Mouse (Mus musculus): Measurements from ENCODE around the gene Ctcf.
A peak's percentile ranks its signal among the peaks of the same experiment; 100 is the strongest.

Ctcf gene

DNA sequence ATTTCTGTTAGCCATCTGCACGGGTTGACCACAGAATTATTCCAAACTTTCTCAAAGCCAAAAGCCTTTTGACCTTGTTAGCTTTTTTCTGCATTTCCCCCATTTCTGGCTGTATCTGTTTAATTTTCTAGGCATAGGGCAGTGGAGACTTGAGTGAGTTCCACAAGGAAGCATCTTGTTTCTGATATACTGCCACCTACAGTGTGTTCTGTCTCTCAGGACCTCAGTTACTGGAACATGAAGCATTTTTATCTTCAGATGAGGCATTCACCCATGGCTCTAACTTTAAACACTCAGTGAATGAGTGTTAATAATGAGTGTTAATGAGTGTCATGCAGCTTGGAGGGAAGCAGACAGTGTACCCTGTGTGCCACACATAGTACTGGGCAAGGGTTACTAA is 41.5 kb downstream of the Ctcf start:
- DNase-seq = no peak

DNA sequence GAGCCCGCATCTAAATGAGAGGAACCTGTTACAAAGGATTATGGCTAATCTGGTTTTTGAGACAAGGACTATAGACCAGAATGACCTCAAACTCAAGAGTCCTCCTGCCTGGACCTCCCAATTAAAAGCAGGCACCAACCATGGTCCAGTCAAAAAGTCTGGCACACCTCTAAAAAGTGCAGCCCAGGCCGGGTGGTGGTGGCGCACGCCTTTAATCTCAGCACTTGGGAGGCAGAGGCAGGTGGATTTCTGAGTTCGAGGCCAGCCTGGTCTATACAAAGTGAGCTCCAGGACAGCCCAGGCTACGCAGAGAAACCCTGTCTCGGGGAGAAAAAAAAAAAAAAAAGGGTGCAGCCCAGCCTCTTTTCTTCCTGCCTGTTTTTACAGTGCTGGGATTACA is 49.0 kb downstream of the Ctcf start:
- no peak for DNase-seq

DNA sequence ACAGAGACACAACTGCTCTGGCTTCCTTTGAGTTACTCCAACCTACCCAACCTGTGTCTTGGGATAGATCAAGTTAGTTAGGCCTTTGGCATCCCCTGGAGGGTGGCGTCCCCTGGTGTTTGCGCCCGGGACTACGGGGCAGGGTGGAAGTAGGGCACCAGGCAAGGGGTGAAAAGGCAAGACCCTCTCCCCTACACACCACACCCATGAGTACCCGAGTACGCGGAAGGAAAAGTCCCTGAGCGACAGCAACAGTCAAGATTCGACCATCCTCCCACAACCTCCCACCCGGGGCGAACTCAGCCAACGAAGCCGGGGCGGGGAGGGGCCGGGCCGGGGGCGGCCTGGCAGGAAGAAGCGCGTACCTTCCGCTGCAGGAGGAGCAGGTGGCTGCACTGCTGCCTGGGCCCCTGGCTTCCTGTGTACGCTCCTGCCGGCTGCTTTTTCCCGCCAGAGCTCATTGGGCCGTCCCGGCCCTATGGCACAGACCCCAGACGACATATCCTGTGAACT is 49.5 kb downstream of the Ctcf start, which contains the start of gene Carmil2:
Gene Carmil2 (plus strand): TSS at position 479 of the 513 bp plus-strand sequence.
- DNase-seq = peak; percentile 49 to 54

DNA sequence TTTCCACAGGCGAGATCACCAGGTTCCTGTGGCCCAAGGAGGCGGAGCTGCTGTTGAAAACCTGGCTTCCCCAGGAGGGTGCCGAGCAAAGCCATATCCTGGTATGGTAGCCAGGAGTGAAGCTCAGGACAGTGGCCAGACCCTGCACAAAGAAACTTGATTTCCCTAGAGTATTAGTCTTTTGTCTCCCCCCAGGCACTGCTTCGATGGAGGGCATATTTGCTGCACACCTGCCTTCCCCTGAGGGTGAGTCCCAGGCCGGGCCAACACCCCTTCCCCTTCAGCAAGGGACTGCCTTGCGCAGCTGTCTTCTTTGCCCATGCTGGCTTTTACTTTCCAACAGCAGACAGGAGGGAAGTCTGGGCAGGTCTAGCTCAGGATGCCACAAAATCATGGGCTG is 50.2 kb downstream of the Ctcf start:
- no peak for DNase-seq

DNA sequence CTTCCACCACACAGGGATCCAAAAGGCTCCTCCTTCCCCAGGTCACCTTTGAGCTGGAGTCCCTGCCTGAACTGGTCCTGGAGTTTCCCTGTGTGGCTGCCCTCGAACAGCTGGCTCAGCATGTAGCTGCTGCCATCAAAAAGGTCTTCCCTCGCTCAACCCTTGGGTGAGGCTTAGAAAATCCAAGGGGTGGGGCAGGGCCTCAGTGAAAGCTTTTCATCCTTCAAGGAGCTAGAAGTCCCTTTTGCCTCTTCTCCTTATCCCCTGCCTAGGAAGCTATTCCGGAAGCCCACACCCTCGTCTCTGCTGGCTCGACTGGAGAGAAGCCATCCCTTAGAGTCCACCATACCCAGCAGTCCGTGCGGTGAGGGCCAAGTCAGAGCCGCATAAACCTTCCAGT is 51.1 kb downstream of the Ctcf start:
- DNase-seq = no peak

DNA sequence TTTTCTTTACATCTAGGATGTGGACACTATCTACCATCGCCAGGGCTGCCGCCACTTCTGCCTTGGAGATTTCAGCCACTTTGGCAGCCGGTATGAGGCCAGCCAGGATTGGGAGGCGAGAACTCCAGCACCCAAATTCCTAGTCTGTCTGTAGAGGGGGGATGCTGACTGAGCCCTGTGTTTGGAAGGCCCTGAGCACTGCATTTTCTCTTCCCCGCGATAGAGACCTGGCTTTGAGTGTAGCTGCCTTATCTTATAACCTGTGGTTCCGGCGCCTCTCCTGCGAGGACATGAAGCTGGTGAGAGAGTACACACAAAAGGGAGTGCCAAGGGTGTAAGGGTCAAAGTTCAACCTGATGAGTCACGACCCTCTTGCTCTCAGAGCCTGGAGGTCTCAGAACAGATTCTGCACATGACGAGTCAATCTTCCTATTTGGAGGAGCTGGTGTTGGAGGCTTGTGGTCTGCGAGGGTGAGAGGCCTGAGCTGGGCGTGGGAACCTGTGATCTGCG is 51.9 kb downstream of the Ctcf start:
- no peak for DNase-seq

DNA sequence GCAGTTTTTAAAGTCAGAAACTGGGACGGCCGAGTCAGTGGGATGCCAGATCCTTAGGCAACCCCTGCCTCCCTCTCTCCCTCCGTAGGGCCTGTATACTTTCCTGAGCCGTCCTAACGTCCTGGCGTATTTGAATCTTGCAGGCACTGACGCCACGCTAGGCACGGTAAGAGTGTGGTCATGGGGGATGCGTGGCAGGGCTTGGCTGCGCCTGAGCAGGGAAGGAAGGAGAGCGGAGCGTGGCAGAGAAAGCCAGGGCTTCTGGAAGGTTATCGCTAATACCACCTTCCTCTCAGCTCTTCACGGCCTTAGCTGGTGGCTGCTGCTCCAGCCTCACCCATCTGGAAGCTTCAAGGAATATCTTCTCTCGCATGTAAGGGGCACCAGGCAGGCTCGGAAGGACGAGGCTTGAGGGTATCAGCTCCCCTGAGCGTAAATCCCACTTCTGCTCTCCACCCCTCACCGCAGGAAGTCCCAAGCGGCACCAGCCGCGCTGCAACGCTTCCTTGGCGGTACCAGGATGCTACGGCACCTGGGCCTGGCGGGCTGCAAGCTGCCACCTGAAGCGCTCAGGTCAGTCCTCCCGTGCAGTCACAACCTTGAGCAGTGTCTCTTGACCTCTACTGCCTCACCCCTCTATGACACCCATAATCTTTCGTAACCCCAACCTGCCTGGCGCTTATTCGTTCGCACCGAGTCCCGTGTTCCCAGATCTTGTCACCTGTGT is 53.1 kb downstream of the Ctcf start:
- no peak for DNase-seq

DNA sequence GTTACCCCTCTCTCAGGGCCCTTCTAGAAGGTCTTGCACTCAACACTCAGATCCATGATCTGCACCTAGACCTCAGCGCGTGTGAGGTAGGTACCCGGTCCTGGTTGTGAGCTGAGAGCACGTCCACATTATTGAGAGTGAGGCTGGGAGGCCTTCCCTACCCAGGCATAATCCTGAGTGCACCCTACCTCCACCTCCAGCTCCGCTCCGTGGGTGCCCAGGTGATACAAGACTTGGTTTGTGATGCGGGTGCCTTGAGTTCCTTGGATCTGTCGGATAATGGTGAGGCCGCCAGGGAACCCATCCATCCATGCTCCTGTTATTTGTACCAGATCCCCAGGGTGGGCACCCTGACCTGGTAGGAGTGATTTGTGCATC is 53.6 kb downstream of the Ctcf start:
- no peak for DNase-seq

DNA sequence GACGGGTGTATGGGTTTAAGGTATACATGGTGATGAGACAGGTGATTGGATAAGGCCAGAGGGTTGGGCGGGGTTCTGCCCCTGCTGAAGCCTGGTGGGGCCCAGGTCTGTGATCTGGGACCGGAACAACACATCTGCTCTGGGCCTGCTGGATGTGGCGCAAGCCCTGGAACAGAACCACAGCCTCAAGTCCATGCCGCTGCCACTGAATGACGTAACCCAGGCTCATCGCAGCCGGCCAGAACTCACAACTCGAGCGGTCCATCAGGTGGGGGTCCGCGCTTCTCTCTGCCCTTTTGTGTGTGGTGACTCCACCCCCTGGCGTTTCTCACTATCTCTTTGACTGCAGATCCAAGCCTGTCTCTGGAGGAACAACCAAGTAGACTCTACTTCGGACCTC is 54.6 kb downstream of the Ctcf start:
- DNase-seq = no peak

DNA sequence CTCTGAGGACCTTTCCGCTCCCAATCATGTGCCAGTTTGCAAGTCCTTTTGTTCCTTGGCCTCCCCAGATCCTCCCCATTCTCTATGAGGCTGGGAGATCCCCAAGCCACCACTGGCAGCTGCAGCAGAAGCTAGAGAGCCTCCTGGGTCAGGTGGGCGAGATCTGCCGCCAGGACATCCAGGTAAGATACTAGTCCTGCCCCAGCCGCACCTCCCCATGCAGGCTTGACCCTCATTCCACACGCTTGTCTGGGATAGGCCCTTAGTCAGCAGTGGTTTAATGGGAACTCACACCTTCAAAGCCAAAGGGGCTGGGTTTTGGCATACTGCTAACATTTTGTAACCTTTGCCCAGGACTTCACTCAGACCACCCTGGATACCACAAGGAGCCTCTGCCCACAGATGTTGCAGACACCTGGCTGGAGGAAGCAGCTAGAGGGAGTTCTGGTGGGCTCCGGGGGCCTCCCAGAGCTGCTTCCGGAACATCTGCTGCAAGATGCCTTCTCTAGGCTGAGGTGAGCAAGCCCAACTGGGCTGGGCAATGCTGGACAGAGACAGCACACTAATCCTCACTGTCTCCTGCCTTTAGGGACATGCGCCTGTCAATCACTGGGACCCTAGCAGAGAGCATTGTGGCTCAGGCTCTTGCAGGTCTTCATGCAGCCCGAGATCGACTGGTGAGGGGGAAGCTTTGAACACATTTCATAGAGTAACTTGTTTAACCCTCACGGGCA is 56.2 kb downstream of the Ctcf start:
- peak in 1 of 2 experiments; percentile 4 for DNase-seq

DNA sequence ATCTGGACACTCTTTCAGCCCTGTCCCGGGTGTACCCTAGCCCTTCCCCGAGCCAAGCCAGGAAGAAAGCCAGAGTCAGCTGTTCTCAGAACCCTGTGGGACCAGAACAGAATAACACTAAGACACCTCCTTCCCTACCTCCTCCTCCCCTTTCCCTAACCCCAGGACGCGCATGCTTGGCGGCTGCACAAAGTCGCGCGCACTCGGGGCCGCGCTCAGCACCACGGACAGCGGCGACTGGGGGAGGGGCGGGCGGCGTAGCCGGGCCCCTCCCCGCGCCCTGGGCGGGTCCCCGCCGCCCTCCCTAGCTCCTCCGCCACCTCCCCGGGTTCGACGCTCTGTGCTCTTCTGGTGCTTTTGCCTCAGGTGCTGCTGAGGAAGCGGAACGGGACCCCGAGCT is 57.3 kb downstream of the Ctcf start:
- peak; percentile 83 to 90 for DNase-seq

DNA sequence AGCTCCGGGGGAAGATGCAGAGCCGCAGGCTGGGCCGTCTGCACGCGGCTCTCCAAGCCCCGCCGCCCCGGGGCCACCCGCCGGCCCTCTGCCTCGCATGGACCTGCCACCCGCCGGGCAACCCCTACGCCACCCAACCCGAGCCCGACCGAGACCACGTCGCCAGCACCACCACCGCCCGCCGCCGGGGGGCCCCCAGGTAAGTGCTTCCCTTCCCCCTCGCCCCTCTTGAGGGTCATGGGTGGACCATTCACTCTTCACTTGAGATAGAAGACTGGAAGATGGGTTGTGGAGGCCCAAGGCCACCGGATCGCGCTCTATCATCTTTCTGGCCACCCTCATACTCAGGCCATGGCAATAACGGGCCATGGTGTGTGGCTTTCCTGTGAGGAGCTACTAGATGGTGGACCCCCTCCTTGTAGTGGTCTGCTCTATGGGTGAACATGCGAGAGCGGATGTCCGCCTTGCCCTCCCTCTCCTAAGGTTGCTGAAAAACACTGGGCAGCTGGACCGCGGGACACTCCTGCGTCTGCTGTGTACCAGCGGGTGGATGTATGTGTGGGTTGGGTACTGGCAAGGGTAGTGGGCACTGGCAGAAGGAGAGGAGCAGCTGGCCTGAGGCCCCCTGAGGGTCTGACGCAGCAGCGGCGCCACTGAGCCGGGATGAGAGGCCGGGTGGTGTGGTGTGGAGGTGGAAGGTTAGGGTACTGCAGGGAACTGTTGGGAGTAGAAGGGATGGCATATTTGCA is 57.9 kb downstream of the Ctcf start:
- peak; percentile 65 to 71 for DNase-seq

DNA sequence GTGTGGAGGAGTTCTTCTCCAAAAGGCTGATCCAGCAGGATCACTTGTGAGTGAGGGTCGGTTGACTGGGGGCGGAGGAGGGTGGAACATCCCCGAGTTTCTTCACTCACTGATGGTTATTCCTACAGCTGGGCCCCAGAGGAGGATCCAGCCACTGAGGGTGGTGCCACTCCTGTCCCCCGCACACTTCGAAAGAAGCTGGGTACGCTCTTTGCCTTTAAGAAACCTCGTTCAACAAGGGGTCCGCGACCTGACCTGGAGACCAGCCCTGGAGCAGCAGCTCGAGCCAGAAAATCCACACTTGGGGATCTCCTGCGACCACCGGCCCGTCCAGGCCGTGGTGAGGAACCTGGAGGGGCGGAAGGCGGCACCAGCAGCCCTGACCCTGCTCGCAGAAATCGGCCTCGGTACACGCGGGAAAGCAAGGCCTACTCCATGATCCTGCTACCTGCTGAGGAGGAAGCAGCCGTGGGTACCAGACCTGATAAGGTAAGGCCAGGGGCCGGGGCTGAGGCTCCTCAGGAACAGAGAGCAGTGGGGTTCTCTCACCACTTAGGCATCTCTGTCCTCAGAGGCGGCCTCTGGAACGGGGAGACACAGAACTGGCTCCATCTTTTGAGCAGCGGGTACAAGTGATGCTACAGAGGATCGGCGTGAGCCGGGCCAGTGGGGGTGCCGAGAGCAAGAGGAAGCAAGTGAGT is 58.9 kb downstream of the Ctcf start:
- no peak for DNase-seq

DNA sequence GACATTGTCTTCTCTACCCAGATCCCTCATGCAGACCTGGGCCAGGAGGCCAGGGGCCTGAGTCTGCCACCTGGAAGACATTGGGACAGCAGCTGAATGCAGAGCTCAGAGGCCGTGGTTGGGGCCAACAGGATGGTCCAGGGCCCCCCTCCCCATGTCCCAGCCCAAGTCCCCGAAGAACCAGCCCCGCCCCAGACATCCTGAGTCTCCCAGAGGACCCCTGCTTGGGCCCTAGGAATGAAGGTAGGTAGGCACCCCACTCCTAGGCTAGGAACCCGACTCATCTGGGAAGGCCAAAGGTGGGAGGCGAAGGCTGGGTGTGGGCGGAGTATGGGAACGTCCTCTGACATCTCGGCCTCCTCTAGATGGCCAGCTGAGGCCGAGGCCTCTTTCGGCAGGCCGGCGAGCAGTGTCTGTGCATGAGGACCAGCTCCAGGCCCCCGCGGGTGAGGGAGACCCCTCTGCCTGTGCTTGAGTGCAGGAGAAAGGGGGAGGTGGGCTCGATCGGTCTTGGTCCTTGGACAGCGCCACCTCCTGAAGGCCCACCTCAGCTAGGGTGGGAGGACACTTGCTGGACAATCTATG is 60.9 kb downstream of the Ctcf start:
- DNase-seq = no peak

DNA sequence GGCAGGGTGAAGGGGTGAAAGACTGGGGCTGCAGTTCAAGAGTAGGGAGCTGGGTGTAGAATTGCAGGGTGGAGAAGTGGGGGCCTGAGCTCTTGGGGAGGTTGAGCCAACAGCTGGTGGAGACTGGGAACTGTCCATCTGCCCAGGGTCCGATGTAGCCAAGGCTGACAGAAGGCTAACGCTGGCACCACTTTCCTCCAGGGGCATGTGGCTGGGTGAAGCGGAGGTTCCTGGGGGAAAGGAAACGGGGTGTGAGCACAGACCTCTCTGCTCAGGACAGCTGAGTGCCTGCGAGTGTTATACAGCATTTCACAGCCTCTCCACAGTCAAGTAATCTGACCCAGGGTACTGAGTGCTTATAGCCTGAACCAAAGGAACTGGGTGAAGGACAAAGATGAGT is 62.4 kb downstream of the Ctcf start:
- DNase-seq = no peak

DNA sequence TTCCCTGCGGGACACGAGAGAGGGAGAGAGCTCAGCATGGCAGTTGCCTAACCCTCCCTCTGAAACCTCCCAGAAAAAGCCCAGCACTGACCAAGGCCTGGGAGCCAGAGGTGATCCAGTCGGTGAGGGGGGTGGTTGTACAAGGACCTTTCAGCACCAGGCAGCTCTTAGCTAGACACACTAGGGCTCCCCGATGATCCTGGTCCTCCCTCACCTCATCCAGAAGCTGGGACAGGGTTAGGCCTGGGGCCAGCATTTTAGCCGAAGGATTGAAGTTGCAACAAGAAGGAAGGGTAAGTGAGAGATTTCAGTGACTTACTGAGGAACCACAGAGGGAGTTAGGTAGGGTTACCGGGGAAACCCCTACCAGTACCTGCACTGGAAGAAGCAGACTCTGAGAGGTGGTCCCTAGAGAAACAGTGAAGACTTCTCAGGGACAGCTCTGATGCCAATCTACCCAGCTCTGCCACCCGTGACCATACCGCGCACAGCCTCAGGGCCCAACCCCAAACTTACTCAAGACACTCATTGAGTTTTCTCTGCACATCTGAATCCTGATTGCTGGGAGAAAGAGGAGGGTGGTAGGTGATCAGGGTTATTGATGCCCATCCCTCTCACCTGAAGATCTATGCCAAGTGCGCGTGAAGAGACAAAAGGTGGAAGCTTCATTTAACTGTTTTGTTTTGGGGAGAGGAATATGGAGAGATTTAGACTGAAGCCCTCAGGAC is 63.3 kb downstream of the Ctcf start:
- DNase-seq = no peak

DNA sequence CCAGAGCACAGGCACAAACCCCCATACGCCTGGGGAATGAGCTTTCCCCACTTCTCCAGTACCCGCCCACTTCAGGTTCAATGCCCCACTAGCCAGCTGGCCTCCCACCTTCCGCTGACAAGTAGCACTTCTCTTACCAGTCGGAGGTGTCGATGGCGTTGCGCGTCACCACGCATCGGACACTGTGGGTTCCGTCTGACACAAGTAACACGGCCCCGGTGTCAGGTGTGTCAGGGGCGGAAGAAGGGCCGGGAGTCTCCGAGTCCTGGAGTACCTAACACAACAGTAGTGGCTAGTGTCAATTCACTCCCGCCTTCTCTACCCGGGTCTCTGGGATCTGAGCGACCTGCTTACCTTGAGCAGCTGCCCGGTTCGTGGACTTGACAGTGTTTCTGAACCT is 64.2 kb downstream of the Ctcf start:
- DNase-seq = peak in 1 of 2 experiments; percentile 64

DNA sequence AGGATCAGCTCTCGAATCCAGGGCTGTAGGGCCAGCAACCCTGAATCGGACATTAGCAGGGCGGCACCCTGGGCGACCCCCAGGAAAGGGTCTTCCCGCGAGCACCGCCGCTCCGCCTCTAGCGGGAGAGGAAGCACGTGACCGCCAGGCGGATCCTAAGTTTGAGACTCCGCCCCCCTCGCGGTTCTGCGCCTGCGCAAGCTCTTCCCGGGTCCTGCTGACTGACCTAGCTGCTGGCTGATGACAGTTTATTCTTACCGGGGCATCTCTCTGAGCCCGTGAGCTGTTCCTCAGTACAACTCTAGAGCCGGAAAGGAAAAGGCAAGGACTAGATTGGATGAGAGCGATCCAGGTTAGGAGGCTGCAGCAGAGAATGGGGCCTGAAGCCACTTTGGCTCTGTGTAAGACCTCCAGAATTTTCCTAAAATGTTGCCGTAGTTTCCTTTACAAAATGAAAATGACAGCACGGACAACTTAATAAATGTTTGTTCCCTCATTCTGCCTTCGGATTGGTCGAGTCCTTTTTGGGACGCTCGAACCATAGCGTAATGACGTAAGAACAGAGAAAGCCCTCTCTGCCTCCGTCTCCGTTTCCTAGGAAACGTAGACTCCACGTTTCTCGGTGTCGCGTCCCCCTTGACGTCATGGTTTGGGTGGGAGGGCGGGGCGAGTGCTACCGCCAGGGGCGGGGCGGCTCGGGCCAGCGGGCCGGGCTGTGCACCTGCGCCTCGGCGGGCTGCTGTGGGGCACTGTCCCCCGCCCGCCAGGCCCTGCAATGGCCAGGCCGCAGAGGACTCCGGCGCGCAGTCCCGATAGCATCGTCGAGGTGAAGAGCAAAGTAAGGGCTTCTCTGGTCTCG is 64.8 kb downstream of the Ctcf start, which contains the start of the genes Acd and Pard6a:
Gene Acd (minus strand): TSS at position 137 of the 859 bp plus-strand sequence.
Gene Pard6a (plus strand): TSS at position 183 of the 859 bp plus-strand sequence.
- DNase-seq = peak; percentile 96 to 97

DNA sequence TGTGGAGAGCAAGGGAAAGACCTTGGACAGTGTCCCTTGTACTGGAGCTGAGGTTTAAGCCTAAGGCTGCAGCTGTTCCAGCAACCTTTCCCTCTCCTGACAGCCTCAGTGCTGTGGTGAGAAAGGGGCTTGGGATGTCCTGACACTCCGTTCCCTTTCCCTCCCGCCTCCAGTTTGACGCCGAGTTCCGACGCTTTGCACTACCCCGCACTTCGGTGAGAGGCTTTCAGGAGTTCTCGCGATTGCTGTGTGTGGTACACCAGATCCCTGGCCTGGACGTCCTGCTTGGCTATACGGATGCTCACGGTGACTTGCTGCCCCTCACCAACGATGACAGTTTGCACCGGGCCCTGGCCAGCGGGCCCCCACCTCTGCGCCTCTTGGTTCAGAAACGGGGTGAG is 65.6 kb downstream of the Ctcf start:
- peak; percentile 41 to 43 for DNase-seq

DNA sequence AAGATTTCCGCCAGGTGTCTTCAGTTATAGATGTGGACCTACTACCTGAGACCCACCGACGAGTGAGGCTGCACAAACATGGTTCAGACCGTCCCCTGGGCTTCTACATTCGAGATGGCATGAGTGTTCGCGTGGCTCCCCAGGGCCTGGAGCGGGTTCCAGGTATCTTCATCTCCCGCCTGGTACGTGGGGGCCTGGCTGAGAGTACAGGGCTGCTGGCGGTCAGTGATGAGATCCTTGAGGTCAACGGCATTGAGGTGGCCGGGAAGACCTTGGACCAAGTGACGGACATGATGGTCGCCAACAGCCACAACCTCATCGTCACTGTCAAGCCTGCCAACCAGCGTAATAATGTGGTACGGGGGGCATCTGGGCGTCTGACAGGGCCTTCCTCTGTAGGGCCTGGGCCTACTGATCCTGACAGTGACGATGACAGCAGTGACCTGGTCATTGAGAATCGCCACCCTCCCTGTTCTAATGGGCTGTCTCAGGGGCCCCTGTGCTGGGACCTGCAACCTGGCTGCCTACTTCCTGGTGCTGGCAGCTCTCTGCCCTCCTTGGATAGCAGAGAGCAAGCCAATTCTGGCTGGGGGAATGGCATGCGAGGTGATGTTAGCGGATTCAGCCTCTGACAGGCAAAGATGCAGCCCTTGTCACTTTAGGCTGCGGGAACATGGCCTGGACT is 66.5 kb downstream of the Ctcf start:
- DNase-seq = peak; percentile 43 to 53
